Mouse (Mus musculus) activated CD4-positive, CD25-positive, alpha-beta regulatory T cell, adult 4 months (primary cell): Measurements from ENCODE around the gene Mrpl23. TPM values are rescaled to one million over a fixed set of nuclear protein-coding genes. Genes with fewer than 3 reads are reported as not detected.

ENCODE experiments used
- ATAC-seq: one replicate; pipeline ENCODE4 v1.8.0; 2017
- polyA plus RNA-seq, 2 experiments: library from polyadenylated mRNA; unstranded; fragments of 100-300 nt; shearing (Covaris generic); gene quantifications; one replicate each; pipeline ENCODE4 v1.2.1; 2017

The Mrpl23 gene
- polyA plus RNA-seq, 2 experiments from 2014 or later, result 10.2 to 31.9 TPM

- no peak for ATAC-seq
These were observed 10.1 kb upstream of the Mrpl23 start for GRCm38 (mm10) chr7:142522352-142522751.

GRCm38 (mm10) chr7:142523200-142523990, 9.1 kb upstream of the Mrpl23 start:
- no peak for ATAC-seq

DNA sequence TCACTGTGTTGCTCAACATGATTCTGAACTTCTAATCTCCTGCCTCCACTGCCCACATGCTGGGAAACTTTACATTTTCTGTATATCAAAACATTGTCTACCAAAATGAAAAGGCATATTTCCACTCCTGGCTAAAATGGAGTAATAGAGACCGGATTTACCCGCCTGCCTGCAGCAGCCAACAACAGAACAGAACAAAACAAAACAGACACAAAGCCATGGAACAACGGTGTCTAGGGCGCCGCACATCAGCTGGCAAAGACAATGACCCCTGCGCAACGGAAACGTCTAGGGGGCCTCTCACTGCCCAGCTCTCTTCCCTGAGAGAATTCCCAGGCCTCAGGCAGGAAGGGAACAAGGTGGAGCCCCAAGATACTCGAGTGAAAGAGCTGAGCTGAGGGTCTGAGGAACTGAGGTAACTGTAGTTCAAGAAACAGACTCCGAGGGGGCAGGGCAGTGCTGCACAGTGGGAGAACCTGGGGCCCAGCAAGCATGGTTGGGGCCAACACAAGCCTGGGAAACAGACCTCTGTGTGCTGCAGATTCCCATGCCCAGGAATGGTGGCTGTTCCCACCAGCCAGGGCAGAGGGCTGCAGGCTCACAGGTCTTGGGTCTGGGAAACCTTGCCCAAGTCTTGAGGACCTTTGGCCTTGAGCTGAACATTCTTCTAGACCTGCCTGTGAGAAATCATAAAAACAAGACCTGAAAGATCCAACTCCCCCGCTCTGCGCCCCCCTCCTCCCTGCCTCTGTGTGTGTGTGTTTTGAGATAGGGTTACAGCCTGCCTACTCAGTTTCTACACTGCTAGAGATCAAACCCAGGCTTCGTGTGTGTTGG, 6.9 kb upstream of the Mrpl23 start:
- ATAC-seq, result no peak

DNA sequence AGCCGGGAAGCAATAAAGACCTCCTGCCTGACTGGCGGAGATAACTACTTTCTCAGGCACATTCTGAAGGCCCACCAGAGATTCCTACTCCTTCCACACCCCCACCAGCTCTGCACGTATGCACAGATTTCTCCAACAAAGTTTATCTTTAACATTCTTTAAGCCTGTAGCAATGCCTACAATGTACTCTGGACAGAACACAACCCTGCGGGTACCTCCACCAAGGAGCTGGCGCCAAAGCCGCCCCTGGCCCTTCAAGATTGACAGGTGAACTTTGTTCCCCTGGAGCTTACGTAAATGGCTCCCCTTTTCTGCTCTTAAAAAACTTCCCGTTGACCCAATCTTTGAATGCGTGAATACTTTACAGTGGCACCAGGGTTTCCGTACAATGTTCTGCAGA, 3.1 kb upstream of the Mrpl23 start:
- ATAC-seq, result no peak

GRCm38 (mm10) chr7:142531973-142532521, 439 bp upstream of the Mrpl23 start:
- ATAC-seq, result no peak

DNA sequence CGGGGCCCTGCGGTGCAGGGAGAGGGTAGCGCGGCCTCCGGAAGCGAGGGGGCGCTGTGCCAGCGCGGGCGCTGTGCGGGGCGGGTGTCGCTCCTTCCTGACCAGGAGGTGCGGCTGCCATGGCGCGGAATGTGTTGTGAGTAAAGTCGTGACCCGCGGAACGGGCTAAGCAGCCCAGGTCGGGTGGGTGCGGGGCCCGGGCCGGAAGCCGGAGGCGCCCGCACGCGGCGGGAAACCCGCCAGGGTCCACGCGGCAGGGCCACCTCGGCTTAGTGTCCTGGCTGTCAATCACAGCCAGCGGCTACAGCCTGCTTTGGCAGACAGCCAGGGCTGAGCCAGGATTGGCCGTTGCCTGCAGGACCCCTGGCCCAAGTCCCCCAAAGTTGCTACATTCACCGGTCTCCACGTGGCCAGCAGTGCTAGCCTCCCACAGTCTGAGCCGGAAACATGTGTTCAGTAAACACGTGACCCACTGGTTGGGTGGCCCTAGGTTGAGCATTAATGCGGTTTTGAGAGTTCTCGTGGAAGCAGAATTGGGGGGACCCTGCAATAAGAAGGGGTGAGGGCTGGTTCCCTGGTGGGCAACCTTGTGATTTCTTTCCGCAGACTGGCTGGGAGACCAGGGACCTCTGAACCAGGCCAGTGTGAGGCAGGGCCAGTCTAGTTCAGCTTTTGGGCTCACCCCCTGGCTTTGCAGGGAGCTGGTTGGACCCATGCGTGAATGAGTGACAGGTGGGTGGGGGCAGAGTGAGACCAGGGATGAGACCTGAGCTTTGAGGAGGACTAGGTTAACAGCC, 771 bp downstream of the Mrpl23 start:
- ATAC-seq, result peak; percentile 81

DNA sequence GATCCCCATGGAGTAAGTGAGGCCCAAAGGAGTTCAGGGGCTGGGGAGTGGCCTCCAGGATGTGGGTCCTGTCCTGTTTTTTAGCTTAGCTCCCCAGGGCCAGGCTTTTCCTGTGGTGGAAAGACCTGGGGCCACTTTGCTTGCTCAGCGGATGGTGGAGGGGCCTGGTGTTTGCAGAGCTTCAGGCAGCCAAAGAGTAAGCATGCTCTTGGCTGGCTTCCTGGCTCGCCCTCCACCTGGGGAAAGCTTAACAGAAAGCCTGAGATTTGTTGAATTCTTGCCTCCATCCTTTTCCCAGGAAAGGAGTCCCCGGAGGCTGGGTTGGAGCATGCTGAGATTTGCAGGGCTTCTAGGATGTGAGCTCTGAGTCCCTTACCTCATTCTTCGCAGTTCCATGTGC, 2.6 kb downstream of the Mrpl23 start:
- no peak for ATAC-seq

GRCm38 (mm10) chr7:142535832-142536231, 3.3 kb downstream of the Mrpl23 start:
- ATAC-seq, result no peak

- no peak for ATAC-seq
These were observed 4.7 kb downstream of the Mrpl23 start for GRCm38 (mm10) chr7:142537181-142537580.

- ATAC-seq, result no peak
These were observed 5.4 kb downstream of the Mrpl23 start for GRCm38 (mm10) chr7:142537879-142538278.

- ATAC-seq, result no peak
These were observed 5.8 kb downstream of the Mrpl23 start for GRCm38 (mm10) chr7:142538291-142538690.

DNA sequence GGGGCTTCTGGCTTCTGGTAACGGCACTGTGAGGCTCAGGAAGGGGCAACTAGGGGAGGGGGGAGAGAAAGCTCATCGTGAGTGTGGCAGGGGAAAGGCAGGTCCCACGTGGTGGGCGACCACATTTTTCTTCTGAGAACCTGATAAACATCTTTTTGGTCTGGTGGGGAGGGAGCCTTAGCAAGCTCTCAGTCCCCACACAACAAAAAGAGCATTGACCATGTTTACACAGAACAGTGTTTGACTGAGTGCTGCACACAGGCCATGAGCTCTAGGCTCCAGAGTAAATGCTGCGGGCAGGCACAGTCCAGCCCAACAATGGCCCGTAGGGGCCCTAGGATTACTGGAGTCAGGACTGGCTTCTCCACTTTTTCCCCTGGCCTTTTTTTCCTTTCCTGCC, 6.3 kb downstream of the Mrpl23 start:
- no peak for ATAC-seq

DNA sequence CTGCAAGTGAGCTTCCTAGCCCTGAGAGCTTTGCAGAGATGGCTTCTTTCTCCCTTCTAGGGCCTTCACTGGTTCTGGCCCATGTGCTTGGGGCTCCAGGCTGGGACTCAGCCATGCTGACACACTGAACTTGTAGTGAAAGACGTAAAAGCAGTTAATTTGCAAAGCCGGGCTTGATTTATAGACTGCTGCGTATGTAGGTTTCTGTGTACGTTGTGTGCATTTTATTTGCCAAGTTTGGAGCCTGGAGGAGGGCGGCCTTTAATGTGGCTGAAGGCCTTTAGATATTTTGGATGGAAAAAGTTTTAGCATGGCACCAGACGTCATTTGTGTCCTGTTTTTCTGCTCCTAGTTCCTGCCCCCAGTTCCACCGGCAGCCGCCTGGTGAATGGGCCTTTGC, 7.3 kb downstream of the Mrpl23 start:
- no peak for ATAC-seq

- no peak for ATAC-seq
These were observed 10.4 kb downstream of the Mrpl23 start for GRCm38 (mm10) chr7:142542771-142543303.

DNA sequence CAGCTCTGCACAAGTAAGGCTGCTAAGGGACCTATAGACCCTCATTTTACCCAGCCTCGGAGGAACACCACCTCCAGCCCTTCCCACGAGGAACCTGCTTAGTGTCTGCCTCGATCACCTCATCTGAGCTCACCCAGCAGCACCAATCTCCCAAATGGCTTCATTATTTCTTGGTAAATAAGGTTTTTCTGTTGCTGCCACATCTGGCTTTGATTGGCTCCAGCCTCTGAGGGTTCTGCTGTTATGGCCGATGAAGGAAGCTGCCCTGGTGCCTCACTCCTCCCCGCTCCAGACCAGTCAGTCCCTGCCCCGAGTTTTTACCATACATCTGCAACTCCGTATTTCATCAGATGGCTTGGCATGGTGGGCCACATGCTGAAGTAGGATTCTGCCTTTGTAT, 13.5 kb downstream of the Mrpl23 start:
- no peak for ATAC-seq

DNA sequence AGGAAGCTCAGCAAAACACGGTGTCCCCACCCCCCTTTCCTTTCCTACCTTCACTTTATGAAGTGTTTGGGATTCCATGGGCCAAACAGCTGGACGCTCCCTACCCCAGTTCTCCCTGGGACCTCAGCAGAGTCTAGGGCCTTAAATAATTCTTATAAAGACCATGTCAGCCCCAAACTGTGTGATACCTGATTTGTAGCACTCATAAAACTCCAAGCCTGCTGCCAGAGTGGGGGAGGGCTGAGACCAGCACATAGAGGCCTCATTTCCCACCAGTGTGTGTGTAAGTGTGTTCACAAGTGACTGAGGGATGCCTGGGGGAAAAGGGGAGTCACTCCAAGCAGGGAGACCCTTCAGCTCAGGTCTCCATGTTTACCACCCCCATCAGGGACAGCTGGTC, 15.4 kb downstream of the Mrpl23 start:
- no peak for ATAC-seq

- no peak for ATAC-seq
These were observed 16.2 kb downstream of the Mrpl23 start for GRCm38 (mm10) chr7:142548706-142549105.

DNA sequence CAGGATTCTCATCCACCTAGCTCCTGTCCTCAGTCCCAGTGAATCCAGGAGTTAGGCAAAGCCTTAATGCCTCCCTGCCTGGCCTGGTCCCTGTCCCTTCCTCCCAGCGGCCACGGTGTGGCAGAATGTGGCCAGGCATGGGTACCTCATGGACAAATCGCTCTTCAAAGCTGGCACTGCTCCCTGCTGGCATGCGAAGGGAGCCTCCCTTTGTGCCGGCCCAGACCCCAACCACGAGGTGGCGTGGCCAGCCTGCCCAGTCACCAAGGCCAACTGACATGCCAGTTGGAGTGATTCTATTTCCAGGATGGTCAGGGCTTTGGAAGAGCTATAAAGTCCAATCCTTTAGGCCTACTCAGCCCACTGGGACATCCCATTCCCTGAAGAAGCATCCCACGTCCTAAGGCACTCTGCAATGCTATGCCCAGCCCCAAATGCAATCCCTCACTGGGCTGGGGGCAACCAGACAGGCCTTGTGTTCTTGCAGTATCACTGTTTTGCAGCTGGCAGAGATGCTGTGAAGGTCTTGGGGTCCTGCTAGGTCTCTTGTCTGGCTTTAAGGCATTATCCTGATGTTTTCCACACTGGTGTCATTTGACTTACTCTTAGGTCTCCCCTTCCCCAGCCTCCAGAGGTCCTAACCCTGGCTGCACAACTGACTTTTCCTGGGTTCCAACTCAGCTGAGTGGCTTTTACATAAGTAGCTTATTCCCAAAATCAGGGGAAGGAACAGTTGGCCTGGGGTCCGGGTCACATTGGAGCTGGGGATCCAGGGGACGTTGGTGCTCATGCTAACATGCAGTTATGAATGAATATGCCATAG, 17.7 kb downstream of the Mrpl23 start:
- ATAC-seq, result no peak

DNA sequence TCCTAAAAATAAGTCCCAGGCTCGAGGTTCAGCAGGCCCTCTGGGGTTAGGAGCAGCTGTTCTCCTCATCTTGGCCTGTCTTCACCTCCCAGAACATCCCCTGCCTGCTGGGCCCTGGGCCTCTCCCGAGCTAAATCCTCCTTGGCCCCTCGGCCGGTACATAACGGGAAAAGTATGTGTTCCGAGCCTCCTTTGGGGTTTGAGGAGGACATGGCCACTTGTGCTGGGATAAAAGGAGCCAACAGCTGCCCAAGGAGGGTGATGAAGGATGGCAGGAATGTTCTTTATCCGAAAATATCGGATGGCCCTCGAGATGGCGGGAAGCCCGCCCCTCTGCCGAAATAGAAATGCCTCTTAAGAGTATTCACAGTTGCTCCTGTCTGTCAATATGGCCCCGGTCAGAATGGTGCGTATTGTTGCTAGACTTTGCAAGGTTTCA, 18.5 kb downstream of the Mrpl23 start:
- no peak for ATAC-seq

DNA sequence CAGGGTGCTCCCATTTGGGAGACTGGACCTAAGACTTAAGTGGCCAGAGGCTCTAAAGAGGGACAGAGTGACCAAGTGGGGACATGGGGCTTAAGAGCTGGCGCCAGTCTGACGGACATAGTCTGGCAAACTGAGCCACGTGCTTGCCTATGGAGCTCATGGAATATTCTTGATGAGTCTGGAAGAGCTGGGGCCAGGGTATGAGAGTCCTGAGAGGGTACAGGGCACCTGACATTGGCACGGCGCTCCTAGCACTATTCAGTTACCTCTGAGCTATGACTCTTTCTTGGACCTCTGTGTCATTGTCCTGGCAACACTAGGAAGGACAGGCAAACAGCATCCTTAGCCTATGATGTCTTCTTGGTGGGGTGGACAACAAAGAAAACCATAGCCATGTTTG, 19.2 kb downstream of the Mrpl23 start:
- no peak for ATAC-seq

GRCm38 (mm10) chr7:142552591-142553416, 20.3 kb downstream of the Mrpl23 start:
- no peak for ATAC-seq
